Mouse (Mus musculus) lung, adult 2 months (tissue): ENCODE results near the gene Pnmal1.

ENCODE experiments used
- CTCF ChIP-seq: fragments of 200-500 bp; IDR thresholded peaks from 2 replicates; pipeline ENCODE4 v1.5.1; 2011; ENCODE audit warnings: mild to moderate bottlenecking, low read length, control low read depth; ENCODE audit not compliant: insufficient read depth
- POLR2A ChIP-seq: fragments of 200-500 bp; IDR thresholded peaks from 2 replicates; pipeline ENCODE4 v1.6.1; 2011; ENCODE audit warnings: low read depth, mild to moderate bottlenecking, control low read depth, low read length, borderline replicate concordance; ENCODE audit errors: extremely low read depth

DNA sequence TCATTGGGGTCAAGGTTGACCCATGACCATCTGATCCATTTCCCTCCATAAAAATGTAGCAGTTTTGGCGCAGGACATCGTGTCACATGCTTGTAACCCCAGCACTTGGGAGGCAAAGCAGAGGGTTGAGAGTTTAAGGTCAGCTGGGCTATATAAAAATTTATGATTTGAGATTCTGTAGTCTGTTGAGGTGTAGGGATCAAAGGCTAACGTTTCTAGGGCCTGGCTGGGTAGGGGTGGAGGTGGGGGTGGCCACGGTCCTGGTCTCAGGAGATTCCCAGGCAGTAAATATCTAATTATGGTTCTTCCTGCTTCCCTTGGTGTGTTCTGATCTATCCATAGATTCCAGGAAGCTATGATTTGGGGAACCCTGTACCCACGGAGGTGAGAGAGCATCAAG, 2.2 kb downstream of the Pnmal1 start:
- no peak for TF ChIP-seq CTCF
- TF ChIP-seq POLR2A = no peak
